Mouse (Mus musculus) limb, embryonic 12.5 days (tissue): ENCODE results near the gene Spata25. TPM values are rescaled to one million over a fixed set of nuclear protein-coding genes. Genes with fewer than 3 reads are reported as not detected.

ENCODE experiments used
- ATAC-seq: fragments of 200-750 bp; cut with Nextera tagmentation; 2 replicates; pipeline ENCODE4 v1.8.0; 2017; ENCODE audit warnings: low read depth, moderate TSS enrichment; ENCODE audit not compliant: insufficient number of reproducible peaks, insufficient read depth, low FRiP score, low TSS enrichment
- H3K27ac ChIP-seq: fragments of 300-500 bp; sonication (generic); 2 replicates; pipeline ENCODE4 v1.5.1; 2016; ENCODE audit warnings: mild to moderate bottlenecking, moderate library complexity
- H3K27me3 ChIP-seq: fragments of 300-500 bp; sonication (generic); 2 replicates; pipeline ENCODE4 v1.6.1; 2016; ENCODE audit warnings: mild to moderate bottlenecking, moderate library complexity
- H3K36me3 ChIP-seq: fragments of 300-500 bp; sonication (generic); 2 replicates; pipeline ENCODE4 v1.6.1; 2016; ENCODE audit warnings: mild to moderate bottlenecking, moderate library complexity
- H3K4me1 ChIP-seq: fragments of 300-500 bp; sonication (generic); replicated peaks from 2 replicates; pipeline ENCODE4 v1.6.1; 2016
- H3K4me2 ChIP-seq: fragments of 300-500 bp; sonication (generic); 2 replicates; pipeline ENCODE4 v1.6.1; 2016; ENCODE audit warnings: mild to moderate bottlenecking, moderate library complexity
- H3K4me3 ChIP-seq: fragments of 300-500 bp; sonication (generic); replicated peaks from 2 replicates; pipeline ENCODE4 v1.5.1; 2016; ENCODE audit warnings: mild to moderate bottlenecking
- H3K9ac ChIP-seq: fragments of 300-500 bp; sonication (generic); replicated peaks from 2 replicates; pipeline ENCODE4 v1.6.1; 2016; ENCODE audit warnings: mild to moderate bottlenecking, moderate library complexity
- H3K9me3 ChIP-seq: fragments of 300-500 bp; sonication (generic); 2 replicates; pipeline ENCODE4 v1.6.1; 2016; ENCODE audit warnings: mild to moderate bottlenecking, moderate library complexity
- WGBS: fragments of 180-500 bp; shearing (Covaris S2); methylation state at CpG from one replicate; pipeline ENCODE4 v1.1.7; 2016; 5-methylcytosine and 5-hydroxymethylcytosine counted together
- polyA plus RNA-seq: library from polyadenylated mRNA; unstranded; fragments of >200 nt; fragmentation: Nextera tagmentation; extraction: Ambion mirVana; gene quantifications from 2 replicates; pipeline ENCODE4 v1.2.1, GENCODE M21; 2016

Gene Spata25
- polyA plus RNA-seq, 1 experiment from 2014 or later, result not detected

- Histone ChIP-seq H3K4me1 (peaks cover 12% of the 10 kb centered on the region), H3K36me3 (peaks cover 47% of the 10 kb centered on the region), H3K27ac (no peak overlapping the region), H3K4me3 (no peak overlapping the region), H3K9ac (peak overlapping the region; percentile 44; the same call in 1 of the 2 replicates), H3K27me3 (no peaks in the 10 kb centered on the region), H3K9me3 (no peaks in the 10 kb centered on the region), H3K4me2 (no peak overlapping the region)
- 78% methylated on average over 4 of the region's 4 CpGs for WGBS
- no peak for ATAC-seq
These were observed 39.9 kb downstream of the Spata25 start for GRCm38 (mm10) chr2:164788411-164788810.

- 87% methylated on average over 10 of the region's 10 CpGs for WGBS
- Histone ChIP-seq H3K36me3 (peaks cover 41% of the 10 kb centered on the region), H3K4me1 (peaks cover 12% of the 10 kb centered on the region), H3K9me3 (no peaks in the 10 kb centered on the region), H3K27ac (no peak overlapping the region), H3K4me2 (no peak overlapping the region), H3K27me3 (no peaks in the 10 kb centered on the region), H3K4me3 (no peak overlapping the region), H3K9ac (no peak overlapping the region)
- no peak for ATAC-seq
These were observed 40.6 kb downstream of the Spata25 start for GRCm38 (mm10) chr2:164787779-164788178.

DNA sequence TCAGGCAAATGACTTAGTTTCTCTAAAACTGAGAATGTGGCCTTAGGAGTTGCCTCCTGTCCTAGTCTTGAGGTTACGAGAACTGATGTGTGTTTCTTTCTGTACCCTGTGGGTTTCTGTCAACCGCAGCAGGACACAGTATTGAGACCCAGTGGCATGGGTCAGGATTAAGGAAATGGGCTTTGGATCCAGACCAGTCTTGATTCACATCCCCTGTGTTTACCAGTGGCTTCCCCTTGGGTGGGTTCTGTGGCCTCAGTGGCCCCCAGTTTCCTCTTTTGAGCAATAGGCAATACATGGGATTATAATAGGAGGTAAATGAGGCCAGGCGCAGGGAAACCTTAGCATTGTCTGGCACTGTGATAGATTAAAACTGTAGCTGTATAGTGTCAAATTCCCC is 41.3 kb downstream of the Spata25 start:
- peaks cover 34% of the 10 kb centered on the region for H3K36me3 ChIP-seq
- H3K27me3 ChIP-seq, result no peaks in the 10 kb centered on the region
- no peak overlapping the region for H3K27ac ChIP-seq
- H3K4me1 ChIP-seq, result peaks cover 12% of the 10 kb centered on the region
- 87% methylated on average over 3 of the region's 3 CpGs for WGBS
- H3K4me2 ChIP-seq, result peak overlapping the region; percentile 84
- H3K9me3 ChIP-seq, result no peaks in the 10 kb centered on the region
- ATAC-seq, result no peak
- H3K9ac ChIP-seq, result peak overlapping the region; percentile 75
- no peak overlapping the region for H3K4me3 ChIP-seq

GRCm38 (mm10) chr2:164786388-164786885 is 41.9 kb downstream of the Spata25 start:
- no peaks in the 10 kb centered on the region for H3K9me3 ChIP-seq
- peaks cover 28% of the 10 kb centered on the region for H3K36me3 ChIP-seq
- H3K9ac ChIP-seq, result peak overlapping the region; percentile 75
- H3K27me3 ChIP-seq, result 0 out of 2 replicates have a peak, but pooled peaks cover 3% of the 10 kb centered on the region
- H3K27ac ChIP-seq, result peak overlapping the region; percentile 73; the same call in 1 of the 2 replicates
- peak overlapping the region; percentile 84 for H3K4me2 ChIP-seq
- peaks cover 12% of the 10 kb centered on the region for H3K4me1 ChIP-seq
- no peak for ATAC-seq
- WGBS, result 7% methylated on average over 15 of the region's 15 CpGs
- H3K4me3 ChIP-seq, result peak overlapping the region; percentile 68

DNA sequence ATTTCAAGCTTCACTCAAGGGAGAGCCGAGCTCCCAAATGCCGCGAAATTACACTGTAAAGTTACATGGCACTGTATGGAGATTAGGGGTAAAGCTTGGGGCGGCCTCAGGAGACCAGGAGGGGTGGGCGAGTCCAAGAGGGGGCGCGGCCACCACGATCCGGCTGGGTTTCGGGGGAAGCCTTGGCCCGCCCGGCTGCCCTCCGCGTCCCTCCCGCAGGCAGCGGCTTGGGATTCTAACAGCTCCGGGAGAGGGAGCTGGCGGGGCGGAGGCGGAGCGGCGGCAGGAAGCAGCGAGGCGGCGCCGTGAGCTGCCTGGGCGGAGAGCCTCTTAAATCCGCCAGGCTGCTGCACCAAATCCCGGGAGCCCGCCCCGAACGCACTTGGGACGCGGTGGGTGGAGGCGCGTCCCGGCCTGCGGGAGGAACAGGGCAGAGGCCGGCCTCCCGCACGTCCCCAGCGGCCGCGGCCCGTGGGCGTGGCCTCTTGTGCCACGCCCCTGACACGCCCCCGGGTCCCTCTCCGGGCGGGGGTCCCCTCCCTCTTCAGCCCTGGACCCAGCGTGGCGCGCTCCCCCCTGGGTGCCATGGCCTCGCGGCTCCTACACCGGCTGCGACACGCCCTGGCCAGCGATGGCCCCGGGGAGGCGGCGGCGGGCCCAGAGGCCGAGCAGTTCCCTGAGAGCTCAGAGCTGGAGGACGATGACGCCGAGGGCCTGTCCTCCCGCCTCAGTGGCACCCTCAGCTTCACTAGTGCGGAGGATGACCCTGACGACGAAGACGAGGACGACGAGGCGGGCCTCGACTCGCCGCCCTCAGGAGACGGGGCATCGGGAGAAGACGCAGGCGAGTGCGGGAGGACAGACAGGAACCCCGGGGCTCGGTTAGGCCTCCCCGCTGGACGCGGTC is 42.6 kb downstream of the Spata25 start, which contains the start of gene Snx21:
Gene Snx21 (plus strand): TSS at position 343 of the 907 bp plus-strand sequence.
- under 1% methylated on average over 88 of the region's 89 CpGs for WGBS
- H3K9ac ChIP-seq, result peak within 1 kb of the TSS; percentile 75
- H3K9me3 ChIP-seq, result no peaks in the 10 kb centered on the region
- H3K27me3 ChIP-seq, result 0 out of 2 replicates have a peak, but pooled peaks cover 3% of the 10 kb centered on the region
- peak within 1 kb of the TSS; percentile 84 for H3K4me2 ChIP-seq
- peak; percentile 87 for ATAC-seq
- H3K27ac ChIP-seq, result peak within 1 kb of the TSS; percentile 73
- H3K36me3 ChIP-seq, result peaks cover 21% of the 10 kb centered on the region
- peak within 1 kb of the TSS; percentile 68 for H3K4me3 ChIP-seq
- H3K4me1 ChIP-seq, result peaks cover 12% of the 10 kb centered on the region

DNA sequence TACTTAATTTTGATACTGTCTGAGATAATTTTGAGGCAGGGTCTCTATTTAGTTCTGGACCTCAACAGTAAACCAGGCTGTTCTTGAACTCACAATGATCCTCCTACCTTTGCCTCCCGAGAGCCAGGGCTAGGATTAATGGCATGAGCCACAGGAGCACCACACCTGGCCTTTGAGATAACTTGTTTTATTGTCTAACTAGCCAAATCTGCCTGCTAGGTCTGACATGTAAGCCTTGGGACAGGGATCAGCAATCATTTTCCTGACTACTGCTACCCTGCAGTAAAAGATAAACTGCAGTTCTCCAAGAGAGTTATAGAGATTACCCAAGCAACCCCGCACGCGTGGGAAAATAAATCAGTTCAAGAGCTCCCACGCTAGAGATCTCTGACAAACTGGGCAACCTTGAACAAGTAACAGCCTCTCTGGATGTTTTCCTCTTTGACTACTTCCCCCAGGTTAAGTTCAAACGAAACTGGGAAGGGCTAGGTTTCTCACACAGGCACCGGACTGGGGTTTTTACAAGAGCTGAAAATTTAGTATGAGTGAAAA is 43.4 kb downstream of the Spata25 start:
- H3K4me2 ChIP-seq, result peak overlapping the region; percentile 84
- H3K27ac ChIP-seq, result peak overlapping the region; percentile 73
- H3K9ac ChIP-seq, result peak overlapping the region; percentile 75; the same call in 1 of the 2 replicates
- 10% methylated on average over 7 of the region's 7 CpGs for WGBS
- H3K4me1 ChIP-seq, result peaks cover 12% of the 10 kb centered on the region
- H3K36me3 ChIP-seq, result peaks cover 13% of the 10 kb centered on the region
- peak overlapping the region; percentile 68 for H3K4me3 ChIP-seq
- no peak for ATAC-seq
- 0 out of 2 replicates have a peak, but pooled peaks cover 3% of the 10 kb centered on the region for H3K27me3 ChIP-seq
- no peaks in the 10 kb centered on the region for H3K9me3 ChIP-seq

- WGBS, result 77% methylated on average over 7 of the region's 7 CpGs
- H3K4me3 ChIP-seq, result no peak overlapping the region
- no peak overlapping the region for H3K9ac ChIP-seq
- no peak for ATAC-seq
- no peaks in the 10 kb centered on the region for H3K9me3 ChIP-seq
- H3K36me3 ChIP-seq, result peaks cover 7% of the 10 kb centered on the region; the same call in 1 of the 2 replicates
- no peak overlapping the region for H3K4me2 ChIP-seq
- 0 out of 2 replicates have a peak, but pooled peaks cover 3% of the 10 kb centered on the region for H3K27me3 ChIP-seq
- no peak overlapping the region for H3K27ac ChIP-seq
- H3K4me1 ChIP-seq, result peaks cover 12% of the 10 kb centered on the region
These were observed 44.3 kb downstream of the Spata25 start for GRCm38 (mm10) chr2:164783926-164784581.

GRCm38 (mm10) chr2:164781876-164782275 is 46.5 kb downstream of the Spata25 start:
- Histone ChIP-seq H3K9ac (no peak overlapping the region), H3K36me3 (no peaks in the 10 kb centered on the region), H3K9me3 (no peaks in the 10 kb centered on the region), H3K4me3 (no peak overlapping the region), H3K27me3 (0 out of 2 replicates have a peak, but pooled peaks cover 6% of the 10 kb centered on the region), H3K27ac (no peak overlapping the region), H3K4me2 (no peak overlapping the region), H3K4me1 (peaks cover 8% of the 10 kb centered on the region)
- no peak for ATAC-seq
- 73% methylated on average over 4 of the region's 4 CpGs for WGBS

- Histone ChIP-seq H3K4me2 (no peak within 1 kb of the TSS), H3K36me3 (no peaks in the 10 kb centered on the region), H3K4me3 (no peak within 1 kb of the TSS), H3K9ac (no peak within 1 kb of the TSS), H3K4me1 (peaks cover 1% of the 10 kb centered on the region; the same call in 1 of the 2 replicates), H3K27me3 (0 out of 2 replicates have a peak, but pooled peaks cover 8% of the 10 kb centered on the region), H3K9me3 (no peaks in the 10 kb centered on the region), H3K27ac (no peak within 1 kb of the TSS)
- 66% methylated on average over 8 of the region's 8 CpGs for WGBS
- no peak for ATAC-seq
These were observed 48.8 kb downstream of the Spata25 start, which contains the start of gene Tnnc2 for GRCm38 (mm10) chr2:164779481-164780086. TSS of gene Tnnc2 (minus strand) at chr2:164779967.

DNA sequence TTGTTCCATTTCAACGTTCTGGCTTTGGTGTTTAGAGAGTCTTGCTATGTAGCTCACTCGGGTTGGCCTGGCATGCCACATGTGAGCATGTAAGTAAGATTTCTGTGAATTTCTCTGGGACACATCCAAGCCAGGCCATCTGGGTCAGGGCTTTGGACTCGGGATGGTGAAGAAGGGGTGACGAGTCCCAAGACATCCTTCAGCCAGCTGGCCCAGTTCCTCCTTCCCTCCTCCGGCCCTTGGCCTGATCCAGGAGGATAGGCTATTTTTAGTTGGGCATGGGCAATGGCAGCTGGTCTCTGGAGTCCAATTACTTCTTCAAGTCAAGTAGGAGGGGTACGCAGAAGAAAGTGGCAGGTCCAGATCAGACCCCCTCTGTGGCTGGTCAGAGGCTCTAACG is 49.5 kb downstream of the Spata25 start:
- Histone ChIP-seq H3K36me3 (no peaks in the 10 kb centered on the region), H3K9ac (no peak overlapping the region), H3K4me3 (no peak overlapping the region), H3K4me1 (no peaks in the 10 kb centered on the region), H3K9me3 (no peaks in the 10 kb centered on the region), H3K27ac (no peak overlapping the region), H3K27me3 (0 out of 2 replicates have a peak, but pooled peaks cover 8% of the 10 kb centered on the region), H3K4me2 (no peak overlapping the region)
- no peak for ATAC-seq
- 82% methylated on average over 7 of the region's 7 CpGs for WGBS
